Mouse (Mus musculus) embryonic fibroblast, embryonic 13.5 days (primary cell): Measurements from ENCODE around the gene Zfp626.

Source experiments
- CTCF ChIP-seq: IDR thresholded peaks from 2 replicates; pipeline ENCODE4 v1.5.1; 2011; ENCODE audit warnings: mild to moderate bottlenecking, control low read depth, low read length, moderate library complexity, borderline replicate concordance; ENCODE audit not compliant: insufficient read depth
- POLR2A ChIP-seq: IDR thresholded peaks from 2 replicates; pipeline ENCODE4 v1.6.1; 2011; ENCODE audit warnings: low read depth, mild to moderate bottlenecking, control low read depth, low read length, moderate library complexity

GRCm38 (mm10) chr7:27801137-27801536 lies 5.9 kb upstream of the Zfp626 start:
- no peak for TF ChIP-seq CTCF
- no peak for TF ChIP-seq POLR2A
